Mouse (Mus musculus): ENCODE measurements at regions not wholly inside any gene's neighbourhood (a gene's known extent, or its start where the extent isn't known, plus 50 kb on each side); places are given as distances from the start of the nearest gene placed in this dataset.

GRCm38 (mm10) chr13:110535785-110536184 is 140.9 kb downstream of the Plk2 start:
- no peak for DNase-seq (ENCODE audit: low spot score in 2 of 2)
- intact Hi-C loops (cut with DNase I): no loop called here

GRCm38 (mm10) chr13:110537960-110538463 is 143.2 kb downstream of the Plk2 start:
- intact Hi-C loops (cut with DNase I): no loop called here
- no peak for DNase-seq (ENCODE audit: low spot score in 2 of 2)

GRCm38 (mm10) chr13:110540543-110541265 is 145.9 kb downstream of the Plk2 start:
- intact Hi-C loops (cut with DNase I): loop anchor here (2.0 to 5.0 kb wide), 3 partner anchors 86 to 143 kb away; partner anchors contain the start of gene Plk2
- peak; percentile 53 to 93 for DNase-seq (ENCODE audit: low spot score in 2 of 2)

DNA sequence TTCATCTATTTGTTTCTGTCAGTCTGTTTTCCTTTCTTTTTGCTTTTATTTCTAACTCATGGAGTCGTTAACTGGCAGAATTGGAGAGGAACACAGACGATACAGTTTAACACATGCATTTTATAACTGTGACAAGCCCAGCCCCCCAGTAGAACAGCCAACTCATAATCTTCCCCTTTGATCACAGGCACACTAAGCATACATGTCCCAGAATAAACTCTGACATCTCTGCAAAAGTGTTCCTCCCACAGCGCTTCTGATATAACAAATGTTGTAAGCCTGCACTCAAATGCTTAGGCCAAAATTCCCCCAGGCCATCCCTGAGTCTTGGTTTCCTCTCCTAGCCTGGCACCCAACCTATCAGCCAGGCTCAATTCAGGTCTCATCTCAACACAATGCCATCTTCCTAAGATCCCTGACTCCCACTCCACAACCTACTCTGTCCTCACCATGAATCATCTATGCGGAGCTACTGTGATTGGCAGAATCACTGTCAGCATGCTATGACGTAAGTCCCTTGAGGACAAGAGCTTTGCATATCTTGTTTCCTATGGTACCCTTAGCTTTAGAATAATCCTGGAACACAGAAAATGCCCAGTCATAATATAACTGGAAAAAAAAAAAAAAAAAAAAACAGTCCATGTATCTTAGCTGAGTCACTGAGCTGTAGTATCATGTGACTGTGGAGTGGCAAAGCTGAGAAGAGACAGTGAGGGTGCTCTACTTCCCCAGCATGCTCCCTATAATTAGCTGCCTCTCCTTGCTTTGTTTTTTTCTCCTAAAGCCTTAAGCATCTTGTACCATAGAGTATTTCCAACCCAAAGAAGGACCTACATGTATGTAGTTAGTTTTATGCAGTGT is 146.7 kb downstream of the Plk2 start:
- intact Hi-C loops (cut with DNase I): loop anchor here (2.0 to 5.0 kb wide), 3 partner anchors 85 to 144 kb away; partner anchors contain the start of gene Plk2
- peak in 1 of 2 experiments; percentile 80 for DNase-seq (ENCODE audit: low spot score in 2 of 2)

DNA sequence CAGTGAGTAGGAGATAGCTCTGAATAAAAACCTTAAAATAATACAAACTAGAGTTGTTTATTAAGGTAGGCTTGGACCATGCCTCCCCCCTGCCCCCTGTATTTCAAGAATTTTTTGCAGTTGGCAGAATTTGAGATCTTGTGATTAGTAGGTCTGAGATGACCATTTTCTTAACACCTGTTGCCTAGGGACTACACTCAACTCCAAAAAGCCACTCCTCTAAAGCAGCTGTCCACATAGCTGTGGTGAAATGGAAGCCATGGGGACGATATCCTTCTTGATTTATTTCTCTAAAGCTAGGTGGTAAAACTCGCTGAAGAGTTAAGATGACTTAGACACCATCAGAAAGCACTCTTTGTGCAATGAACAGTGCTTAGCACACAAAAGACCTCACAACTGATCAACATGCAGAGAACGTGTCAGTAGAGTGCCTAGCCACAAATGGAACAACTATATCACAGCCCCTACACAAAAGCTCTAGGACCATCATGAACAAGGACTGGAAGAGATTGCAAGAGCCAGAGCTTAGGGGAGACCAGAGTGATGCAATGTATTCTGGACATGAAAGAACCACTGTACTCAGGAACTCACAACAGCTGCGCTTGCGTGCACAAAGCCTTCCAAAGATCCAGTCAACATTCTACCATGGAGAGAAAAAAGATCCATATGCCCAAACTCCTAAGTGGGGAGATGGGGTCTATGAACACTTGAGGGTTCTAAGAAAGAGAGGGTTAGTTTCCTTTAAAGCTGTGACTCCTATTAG is 147.6 kb downstream of the Plk2 start:
- intact Hi-C loops (cut with DNase I): loop anchor here (5.0 kb wide), 2 partner anchors 95 to 145 kb away; partner anchors contain the start of gene Plk2
- DNase-seq (ENCODE audit: low spot score in 2 of 2): no peak

DNA sequence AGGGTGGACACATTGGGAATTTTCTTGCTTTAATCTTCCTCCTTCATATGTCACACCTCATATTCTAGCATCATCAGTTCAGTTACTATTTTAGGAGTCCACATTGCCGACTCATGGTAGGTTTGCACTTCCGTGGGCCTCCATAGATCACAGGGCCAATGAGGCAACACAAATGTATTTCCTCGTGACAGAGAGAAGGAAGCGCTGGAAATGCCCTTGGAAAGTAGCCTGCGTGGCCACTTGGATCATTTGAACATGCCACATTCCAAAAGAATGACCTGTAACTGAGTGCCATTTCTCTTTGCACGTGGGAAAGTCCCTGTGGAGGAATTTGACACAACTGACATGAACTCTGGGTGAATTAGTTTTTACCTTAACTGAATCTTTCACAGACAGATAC is 150.6 kb downstream of the Plk2 start:
- intact Hi-C loops (cut with DNase I): no loop called here
- DNase-seq (ENCODE audit: low spot score in 2 of 2): no peak

- DNase-seq (ENCODE audit: low spot score in 2 of 2): no peak
- intact Hi-C loops (cut with DNase I): loop anchor here (1.0 to 5.0 kb wide), 7 partner anchors 63 to 682 kb away; partner anchors contain the start of gene Plk2
Observed at GRCm38 (mm10) chr13:110555529-110556319, 160.9 kb downstream of the Plk2 start.

DNA sequence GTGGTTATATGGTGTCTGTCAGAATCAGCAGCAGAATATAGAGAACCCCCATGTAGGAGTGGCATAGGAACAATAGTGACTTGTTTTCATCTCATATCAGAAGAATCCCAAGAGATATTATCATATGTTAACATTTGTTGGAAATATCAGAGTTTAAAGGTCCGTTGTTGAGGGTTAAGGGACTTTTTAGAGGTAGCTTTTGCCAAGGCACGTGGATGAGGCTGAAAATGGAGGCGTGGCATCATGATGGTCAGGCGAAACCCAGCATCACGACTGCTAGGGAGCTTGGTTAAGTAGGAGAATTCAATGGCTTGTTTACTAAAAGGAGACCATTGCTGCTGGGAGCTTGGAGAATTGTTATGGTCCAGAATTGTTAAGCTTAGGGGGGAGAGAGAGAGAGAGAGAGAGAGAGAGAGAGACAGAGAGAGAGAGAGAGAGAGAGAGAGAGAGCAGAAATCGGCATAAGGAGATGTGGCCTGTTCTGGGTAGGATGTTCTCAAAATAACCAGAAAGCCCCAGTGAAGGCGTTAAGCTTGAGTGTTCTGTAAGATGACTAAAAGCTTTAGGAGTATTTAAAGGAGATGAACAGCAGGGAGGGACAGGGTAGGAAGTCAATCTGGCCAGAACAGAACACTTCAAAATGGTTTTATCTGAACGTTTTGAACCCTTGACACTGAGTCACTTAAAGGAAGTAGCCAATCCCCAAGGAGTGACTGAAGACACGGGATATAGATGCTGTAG is 161.7 kb downstream of the Plk2 start:
- intact Hi-C loops (cut with DNase I): loop anchor here (1.0 to 5.0 kb wide), 7 partner anchors 62 to 681 kb away; partner anchors contain the start of gene Plk2
- peak in 1 of 2 experiments; percentile 78 for DNase-seq (ENCODE audit: low spot score in 2 of 2)

GRCm38 (mm10) chr13:110557930-110558727 is 163.3 kb downstream of the Plk2 start:
- intact Hi-C loops (cut with DNase I): loop anchor here (2.0 to 5.0 kb wide), 6 partner anchors 61 to 679 kb away; partner anchors contain the start of gene Plk2
- peak; percentile 70 to 92 for DNase-seq (ENCODE audit: low spot score in 2 of 2)

DNA sequence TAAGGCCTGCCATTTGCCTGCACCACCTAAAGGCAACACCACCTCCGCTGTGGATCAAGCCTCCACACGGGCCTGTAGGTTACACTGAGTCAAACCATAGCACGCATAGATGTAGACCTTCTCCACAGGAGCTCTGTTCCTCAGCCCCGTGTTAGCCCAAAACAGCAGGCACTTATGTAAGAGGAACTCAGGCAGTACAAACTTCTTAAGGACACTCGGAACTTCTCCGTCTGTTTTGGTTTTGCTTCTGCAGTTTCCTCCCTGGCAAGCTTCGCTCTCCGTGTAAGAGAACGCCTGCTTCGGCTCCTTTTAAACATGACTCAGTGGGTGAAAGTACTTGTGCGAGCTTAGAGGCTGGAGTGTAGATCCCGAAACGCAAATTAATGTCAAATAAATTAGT is 165.7 kb downstream of the Plk2 start:
- DNase-seq (ENCODE audit: low spot score in 2 of 2): peak in 1 of 2 experiments; percentile 88

DNA sequence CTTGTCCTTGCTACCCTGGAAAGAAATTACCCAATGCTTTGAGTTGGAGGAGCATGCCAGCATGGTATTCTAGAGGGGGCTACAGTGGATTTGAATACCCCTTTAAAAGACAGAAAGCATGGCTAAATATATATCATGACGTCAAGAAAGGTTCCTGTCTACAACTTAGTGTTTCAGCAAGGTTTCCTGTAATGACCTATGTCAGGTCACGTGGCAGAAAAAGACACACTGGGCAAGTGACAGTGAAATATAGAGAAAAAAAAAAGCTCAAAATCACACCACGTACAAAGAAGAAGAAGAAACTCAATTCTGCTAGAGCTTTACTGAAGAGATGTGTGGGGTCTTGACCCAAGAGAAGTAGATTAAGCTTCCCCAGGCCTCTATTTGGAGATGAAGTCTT is 167.7 kb downstream of the Plk2 start:
- no peak for DNase-seq (ENCODE audit: low spot score in 2 of 2)
- intact Hi-C loops (cut with DNase I): no loop called here

More for the DNA sequence above, 165.7 kb downstream of the Plk2 start:
- intact Hi-C loops (cut with DNase I): no loop called here

GRCm38 (mm10) chr13:110562902-110563301 is 168.1 kb downstream of the Plk2 start:
- no peak for DNase-seq (ENCODE audit: low spot score in 2 of 2)
- intact Hi-C loops (cut with DNase I): no loop called here

- intact Hi-C loops (cut with DNase I): no loop called here
- DNase-seq (ENCODE audit: low spot score in 2 of 2): no peak
Observed at GRCm38 (mm10) chr13:110563967-110564366, 169.1 kb downstream of the Plk2 start.

DNA sequence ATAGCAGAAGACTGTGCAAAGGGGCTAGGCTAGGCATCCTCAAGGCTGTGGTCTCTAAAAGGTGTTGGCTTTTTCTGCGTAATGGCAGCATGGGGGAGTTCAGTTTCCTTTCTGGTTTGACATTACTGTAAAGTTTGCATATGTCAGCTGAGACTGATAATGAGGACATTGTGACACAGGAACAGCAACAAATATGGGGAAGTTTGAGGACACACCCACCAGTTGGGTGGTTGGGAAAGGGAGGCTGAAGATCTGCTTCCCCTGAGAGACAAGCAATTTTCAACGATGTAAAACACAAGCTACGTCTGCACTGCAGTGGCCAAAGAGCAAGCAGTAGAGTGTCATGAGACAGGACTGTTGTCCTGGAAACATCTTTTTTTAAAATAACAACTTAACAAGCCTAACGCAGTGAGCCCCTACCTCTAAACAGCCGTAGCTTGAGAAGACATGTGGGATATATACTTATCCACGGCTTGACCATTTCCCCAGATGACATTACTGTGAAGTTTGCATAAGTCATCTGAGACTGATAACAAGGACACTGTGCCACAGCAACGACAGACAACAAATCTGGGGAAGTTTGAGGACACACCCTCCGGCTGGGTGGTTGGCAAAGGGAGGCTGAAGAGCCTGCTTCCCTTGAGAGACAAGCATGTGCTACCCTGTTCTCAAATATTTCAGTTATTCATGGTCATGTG is 173.8 kb downstream of the Plk2 start:
- intact Hi-C loops (cut with DNase I): no loop called here
- DNase-seq (ENCODE audit: low spot score in 2 of 2): no peak

- intact Hi-C loops (cut with DNase I): no loop called here
- no peak for DNase-seq (ENCODE audit: low spot score in 2 of 2)
Observed at GRCm38 (mm10) chr13:110569180-110569512, 174.3 kb downstream of the Plk2 start.

DNA sequence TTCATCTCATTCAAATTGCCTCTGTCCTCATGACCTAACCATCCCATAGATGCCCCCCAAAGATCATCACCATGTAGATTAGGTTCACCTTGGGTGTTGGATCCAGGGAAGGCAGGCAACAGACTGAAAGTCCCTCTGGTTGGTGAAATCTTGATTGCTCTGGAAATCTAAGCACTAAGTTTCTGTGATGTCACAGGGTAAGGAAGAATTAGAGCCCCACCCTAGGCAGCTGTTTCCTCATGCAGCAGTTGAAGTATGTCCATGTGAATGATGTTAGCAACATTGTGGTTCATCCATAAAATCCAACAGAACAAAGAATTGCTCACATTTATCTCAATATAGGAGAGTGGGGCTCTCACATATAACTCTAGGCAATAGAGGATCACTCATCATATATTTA is 175.5 kb downstream of the Plk2 start:
- intact Hi-C loops (cut with DNase I): no loop called here
- DNase-seq (ENCODE audit: low spot score in 2 of 2): no peak

Measured in left cerebral cortex, postnatal 25 days (tissue).